Mouse (Mus musculus): ENCODE results near the gene Raver1.

GRCm38 (mm10) chr9:21102076-21102475 lies 10.3 kb upstream of the Raver1 start:
- TF ChIP-seq NANOG (IDR thresholded peaks at IDR 0.05; ENCODE audit: borderline replicate concordance, low read length) (no peak), CTCF (conservative IDR thresholded peaks at IDR 0.05; ENCODE audit: low read length) (no peak), POU5F1 (IDR thresholded peaks at IDR 0.05; ENCODE audit: borderline replicate concordance, low read length) (no peak)

Measured in E14TG2a.4 (cell line).